Mouse (Mus musculus): ENCODE measurements around the gene Avil. TPM values are rescaled to one million over a fixed set of nuclear protein-coding genes. Genes with fewer than 3 reads are reported as not detected.

The Avil gene
- total and polyA plus RNA-seq, 2 experiments from 2014 or later = 0.52 to 0.98 TPM

- Histone ChIP-seq H3K4me3 (ENCODE audit: low read length) (no peak overlapping the region), H3K4me1 (ENCODE audit: insufficient read depth, low read length) (peaks cover 59% of the 10 kb centered on the region), H3K36me3 (ENCODE audit: insufficient read depth, low read length) (no peaks in the 10 kb centered on the region), H3K27ac (peak overlapping the region; percentile 71; the same call in 1 of the 2 replicates), H3K27me3 (ENCODE audit: insufficient read depth, low read length) (no peaks in the 10 kb centered on the region), H3K9ac (replicated peaks; ENCODE audit: low read length) (no peak overlapping the region; the same call in 1 of the 2 replicates), H3K4me2 (ENCODE audit: low read depth, low read length) (no peak overlapping the region), H3K9me3 (ENCODE audit: low read length) (no peaks in the 10 kb centered on the region)
- no peak for ATAC-seq
- no peak for DNase-seq (ENCODE audit: low spot score)
- 89% methylated on average over 9 of the region's 9 CpGs for WGBS
- no peak for TF ChIP-seq CTCF (IDR thresholded peaks at IDR 0.05; ENCODE audit: low read depth)
These were observed 14.9 kb upstream of the Avil start for GRCm38 (mm10) chr10:126985579-126985978.

- Histone ChIP-seq H3K4me3 (ENCODE audit: low read length) (0 out of 2 replicates have a peak overlapping the region, but pooled peaks have one; percentile 2), H3K9me3 (ENCODE audit: low read length) (no peaks in the 10 kb centered on the region), H3K27me3 (ENCODE audit: insufficient read depth, low read length) (no peaks in the 10 kb centered on the region), H3K36me3 (ENCODE audit: insufficient read depth, low read length) (no peaks in the 10 kb centered on the region), H3K9ac (replicated peaks; ENCODE audit: low read length) (peak overlapping the region; percentile 15; the same call in 1 of the 2 replicates), H3K4me1 (ENCODE audit: insufficient read depth, low read length) (peaks cover 50% of the 10 kb centered on the region), H3K4me2 (ENCODE audit: low read depth, low read length) (peak overlapping the region; percentile 25; the same call in 1 of the 2 replicates), H3K27ac (peak overlapping the region; percentile 71)
- ATAC-seq = peak; percentile 77
- peak; percentile 90 for DNase-seq (ENCODE audit: low spot score)
- TF ChIP-seq CTCF (IDR thresholded peaks at IDR 0.05; ENCODE audit: low read depth) = no peak
- 23% methylated on average over 4 of the region's 4 CpGs for WGBS
These were observed 14.0 kb upstream of the Avil start for GRCm38 (mm10) chr10:126986541-126986961.

- H3K36me3 ChIP-seq (ENCODE audit: insufficient read depth, low read length) = peaks cover 2% of the 10 kb centered on the region; the same call in 1 of the 2 replicates
- no peak for TF ChIP-seq CTCF (IDR thresholded peaks at IDR 0.05; ENCODE audit: low read depth)
- H3K27me3 ChIP-seq (ENCODE audit: insufficient read depth, low read length) = no peaks in the 10 kb centered on the region
- H3K4me1 ChIP-seq (ENCODE audit: insufficient read depth, low read length) = peaks cover 42% of the 10 kb centered on the region
- H3K4me3 ChIP-seq (ENCODE audit: low read length) = no peak overlapping the region
- H3K4me2 ChIP-seq (ENCODE audit: low read depth, low read length) = no peak overlapping the region
- 0 out of 2 replicates have a peak overlapping the region, but pooled peaks have one; percentile 15 for H3K9ac ChIP-seq (replicated peaks; ENCODE audit: low read length)
- H3K27ac ChIP-seq = peak overlapping the region; percentile 71
- WGBS = 60% methylated on average over 8 of the region's 8 CpGs
- ATAC-seq = no peak
- no peak for DNase-seq (ENCODE audit: low spot score)
- no peaks in the 10 kb centered on the region for H3K9me3 ChIP-seq (ENCODE audit: low read length)
These were observed 13.1 kb upstream of the Avil start for GRCm38 (mm10) chr10:126987183-126988118.

GRCm38 (mm10) chr10:126988513-126989165 lies 11.9 kb upstream of the Avil start:
- Histone ChIP-seq H3K4me1 (ENCODE audit: insufficient read depth, low read length) (peaks cover 33% of the 10 kb centered on the region), H3K4me2 (ENCODE audit: low read depth, low read length) (no peak overlapping the region), H3K27me3 (ENCODE audit: insufficient read depth, low read length) (no peaks in the 10 kb centered on the region), H3K9ac (replicated peaks; ENCODE audit: low read length) (no peak overlapping the region), H3K9me3 (ENCODE audit: low read length) (no peaks in the 10 kb centered on the region), H3K36me3 (ENCODE audit: insufficient read depth, low read length) (peaks cover 14% of the 10 kb centered on the region; the same call in 1 of the 2 replicates), H3K4me3 (ENCODE audit: low read length) (no peak overlapping the region), H3K27ac (no peak overlapping the region)
- ATAC-seq = no peak
- no peak for DNase-seq (ENCODE audit: low spot score)
- 61% methylated on average over 5 of the region's 5 CpGs for WGBS
- TF ChIP-seq CTCF (IDR thresholded peaks at IDR 0.05; ENCODE audit: low read depth) = no peak

GRCm38 (mm10) chr10:126990313-126991056 lies 10.0 kb upstream of the Avil start:
- 60% methylated on average over 7 of the region's 7 CpGs for WGBS
- Histone ChIP-seq H3K4me1 (ENCODE audit: insufficient read depth, low read length) (peaks cover 16% of the 10 kb centered on the region), H3K4me3 (ENCODE audit: low read length) (no peak overlapping the region), H3K9ac (replicated peaks; ENCODE audit: low read length) (no peak overlapping the region), H3K9me3 (ENCODE audit: low read length) (no peaks in the 10 kb centered on the region), H3K4me2 (ENCODE audit: low read depth, low read length) (no peak overlapping the region), H3K27me3 (ENCODE audit: insufficient read depth, low read length) (no peaks in the 10 kb centered on the region), H3K27ac (no peak overlapping the region), H3K36me3 (ENCODE audit: insufficient read depth, low read length) (peaks cover 29% of the 10 kb centered on the region; the same call in 1 of the 2 replicates)
- DNase-seq (ENCODE audit: low spot score) (peak; percentile 90), ATAC-seq (peak; percentile 76)
- TF ChIP-seq CTCF (IDR thresholded peaks at IDR 0.05; ENCODE audit: low read depth) = peak; percentile 97

GRCm38 (mm10) chr10:126991676-126992075 lies 8.8 kb upstream of the Avil start:
- Histone ChIP-seq H3K27ac (no peak overlapping the region), H3K9ac (replicated peaks; ENCODE audit: low read length) (no peak overlapping the region), H3K27me3 (ENCODE audit: insufficient read depth, low read length) (no peaks in the 10 kb centered on the region), H3K9me3 (ENCODE audit: low read length) (no peaks in the 10 kb centered on the region), H3K36me3 (ENCODE audit: insufficient read depth, low read length) (peaks cover 29% of the 10 kb centered on the region; the same call in 1 of the 2 replicates), H3K4me1 (ENCODE audit: insufficient read depth, low read length) (peaks cover 10% of the 10 kb centered on the region), H3K4me2 (ENCODE audit: low read depth, low read length) (no peak overlapping the region), H3K4me3 (ENCODE audit: low read length) (no peak overlapping the region)
- no peak for TF ChIP-seq CTCF (IDR thresholded peaks at IDR 0.05; ENCODE audit: low read depth)
- no peak for DNase-seq (ENCODE audit: low spot score)
- 53% methylated on average over 3 of the region's 3 CpGs for WGBS
- ATAC-seq = no peak

Data from hindbrain, postnatal 0 days (tissue).